Mouse (Mus musculus): ENCODE results near the gene Numa1.

GRCm38 (mm10) chr7:102042314-102042713, 108.4 kb downstream of the Numa1 start:
- TF ChIP-seq GATA1 (IDR thresholded peaks at IDR 0.05; ENCODE audit: borderline replicate concordance, low read length): no peak
- TF ChIP-seq FLI1 (IDR thresholded peaks at IDR 0.05; ENCODE audit: low read length): no peak
